Mouse (Mus musculus) ES-E14 (cell line): ENCODE results near the gene Pacsin3. TPM values are rescaled to one million over a fixed set of nuclear protein-coding genes. Genes with fewer than 3 reads are reported as not detected.
A peak's percentile ranks its signal among the peaks of the same experiment; 100 is the strongest.
"Not testable (repeated sequence)": the region's sequence is repeated elsewhere in the genome, so short reads cannot be mapped to it uniquely, and the experiment has no call there.

ENCODE experiments used
- DNase-seq: peaks from one replicate; pipeline ENCODE4 v3.0.0-alpha.2; 2013; ENCODE audit warnings: low read depth, low spot score
- H3K27ac ChIP-seq: 2 replicates; pipeline ENCODE4 v1.5.1; 2012; ENCODE audit warnings: low read depth, mild to moderate bottlenecking, low read length, moderate library complexity, mixed read lengths; ENCODE audit not compliant: poor library complexity, insufficient read depth, severe bottlenecking
- H3K36me3 ChIP-seq: 2 replicates; pipeline ENCODE4 v1.6.1; 2012; ENCODE audit warnings: mild to moderate bottlenecking, low read length, moderate library complexity, mixed read lengths; ENCODE audit not compliant: control insufficient read depth, poor library complexity, insufficient read depth, severe bottlenecking
- H3K4me1 ChIP-seq, 2 experiments: fragments of 150-350 bp in 1 of 2; sonication (generic) in 1 of 2; 2 replicates each; pipeline ENCODE4 v1.6.1; 2012; ENCODE audit warnings: low read length in 2 of 2, mild to moderate bottlenecking in 1 of 2, mixed read lengths in 1 of 2; ENCODE audit not compliant: control insufficient read depth in 2 of 2, insufficient read depth in 2 of 2, poor library complexity in 1 of 2
- H3K4me3 ChIP-seq, 2 experiments: fragments of 150-350 bp in 1 of 2; sonication (generic) in 1 of 2; 2 replicates each; pipeline ENCODE4 v1.5.1; 2012; ENCODE audit warnings: low read length in 2 of 2, low read depth in 1 of 2, mild to moderate bottlenecking in 1 of 2, mixed read lengths in 1 of 2; ENCODE audit not compliant: insufficient read depth in 1 of 2, poor library complexity in 1 of 2, severe bottlenecking in 1 of 2
- H3K9ac ChIP-seq: 2 replicates; pipeline ENCODE4 v1.6.1; 2012; ENCODE audit warnings: low read depth, mild to moderate bottlenecking, low read length, mixed read lengths; ENCODE audit not compliant: poor library complexity, insufficient read depth, severe bottlenecking
- H3K9me3 ChIP-seq: fragments of 150-350 bp; sonication (generic); 2 replicates; pipeline ENCODE4 v1.6.1; 2012; ENCODE audit warnings: low read depth, mild to moderate bottlenecking, low read length; ENCODE audit not compliant: control insufficient read depth, insufficient read depth
- CHD2 ChIP-seq: IDR thresholded peaks from 2 replicates; pipeline ENCODE4 v1.6.1; 2014; ENCODE audit warnings: mild to moderate bottlenecking, low read depth, low read length, inconsistent platforms
- HCFC1 ChIP-seq: IDR thresholded peaks from 2 replicates; pipeline ENCODE4 v1.6.1; 2012; ENCODE audit warnings: low read length, inconsistent platforms, borderline replicate concordance; ENCODE audit not compliant: insufficient read depth
- MAFK ChIP-seq: IDR thresholded peaks from 2 replicates; pipeline ENCODE4 v1.6.1; 2014; ENCODE audit warnings: mild to moderate bottlenecking, low read depth, low read length, inconsistent platforms; ENCODE audit not compliant: insufficient read depth
- ZC3H11A ChIP-seq: IDR thresholded peaks from 2 replicates; pipeline ENCODE4 v1.6.1; 2012; ENCODE audit warnings: low read depth, mild to moderate bottlenecking, inconsistent platforms, low read length, borderline replicate concordance
- ZNF384 ChIP-seq: IDR thresholded peaks from 2 replicates; pipeline ENCODE4 v1.6.1; 2012; ENCODE audit warnings: low read depth, low read length, inconsistent platforms
- in situ Hi-C, 2 experiments: fragments of 600-800 bp; cut with MboI; formaldehyde crosslinking; loops; one replicate each; pipeline ENCODE4 v1.15.1; 2025; ENCODE audit warnings: low sequenced_read_pairs in 2 of 2, inconsistent platforms in 1 of 2; ENCODE audit not compliant: unreplicated experiment in 2 of 2
- total RNA-seq: library from RNA; depleted of rRNA; stranded (reverse); fragments of 300-350 nt; gene quantifications from 2 replicates; pipeline ENCODE4 v1.2.3, GENCODE M21; 2012

The Pacsin3 gene
- total RNA-seq, 1 experiment = 11.1 TPM

- Histone ChIP-seq H3K36me3 (no peaks in the 10 kb centered on the region), H3K9me3 (no peaks in the 10 kb centered on the region), H3K4me1 (peaks cover 0 to 2% of the 10 kb centered on the region in 2 experiments; a peak in 1 of 4 replicates), H3K27ac (no peak overlapping the region), H3K4me3 (no peak overlapping the region), H3K9ac (no peak overlapping the region)
- in situ Hi-C loops = no loop called here
- no peak for DNase-seq
- no peak for TF ChIP-seq HCFC1
- no peak for TF ChIP-seq MAFK
- TF ChIP-seq ZNF384 = no peak
- no peak for TF ChIP-seq CHD2
- no peak for TF ChIP-seq ZC3H11A
These were observed 32.1 kb upstream of the Pacsin3 start for GRCm38 (mm10) chr2:91223614-91224013.

GRCm38 (mm10) chr2:91229735-91230134 is 26.0 kb upstream of the Pacsin3 start:
- H3K9ac ChIP-seq = no peak overlapping the region
- peaks cover 2% of the 10 kb centered on the region; the same call in 1 of the 2 replicates for H3K36me3 ChIP-seq
- DNase-seq = no peak
- no peaks in the 10 kb centered on the region for H3K4me1 ChIP-seq
- in situ Hi-C loops = loop anchor here in 1 of 2 experiments (10.0 kb wide), 1 partner anchor 115 kb away; the partner anchor contains the start of gene Mybpc3
- TF ChIP-seq CHD2 (no peak), MAFK (no peak), ZC3H11A (no peak), HCFC1 (no peak), ZNF384 (no peak)
- H3K27ac ChIP-seq = no peak overlapping the region
- no peak overlapping the region for H3K4me3 ChIP-seq
- H3K9me3 ChIP-seq = no peaks in the 10 kb centered on the region

GRCm38 (mm10) chr2:91236601-91237510 is 18.9 kb upstream of the Pacsin3 start, which contains the start of gene Ddb2:
TSS of gene Ddb2 (minus strand) at chr2:91236982.
- peak; percentile 92 for DNase-seq
- peak within 1 kb of the TSS; percentile 91; the same call in 1 of the 2 replicates for H3K27ac ChIP-seq
- H3K4me3 ChIP-seq = peak within 1 kb of the TSS; percentile 71 to 90
- peak within 1 kb of the TSS; percentile 72 for H3K9ac ChIP-seq
- no peaks in the 10 kb centered on the region for H3K9me3 ChIP-seq
- peaks cover 2% of the 10 kb centered on the region; the same call in 1 of the 2 replicates for H3K36me3 ChIP-seq
- in situ Hi-C loops = loop anchor here in 1 of 2 experiments (10.0 kb wide), 1 partner anchor 122 kb away; the partner anchor contains the start of gene Mybpc3
- H3K4me1 ChIP-seq = no peaks in the 10 kb centered on the region
- no peak for TF ChIP-seq MAFK
- TF ChIP-seq HCFC1 = no peak; the same call in 1 of the 2 replicates
- no peak for TF ChIP-seq ZC3H11A
- TF ChIP-seq CHD2 = no peak
- TF ChIP-seq ZNF384 = no peak

DNA sequence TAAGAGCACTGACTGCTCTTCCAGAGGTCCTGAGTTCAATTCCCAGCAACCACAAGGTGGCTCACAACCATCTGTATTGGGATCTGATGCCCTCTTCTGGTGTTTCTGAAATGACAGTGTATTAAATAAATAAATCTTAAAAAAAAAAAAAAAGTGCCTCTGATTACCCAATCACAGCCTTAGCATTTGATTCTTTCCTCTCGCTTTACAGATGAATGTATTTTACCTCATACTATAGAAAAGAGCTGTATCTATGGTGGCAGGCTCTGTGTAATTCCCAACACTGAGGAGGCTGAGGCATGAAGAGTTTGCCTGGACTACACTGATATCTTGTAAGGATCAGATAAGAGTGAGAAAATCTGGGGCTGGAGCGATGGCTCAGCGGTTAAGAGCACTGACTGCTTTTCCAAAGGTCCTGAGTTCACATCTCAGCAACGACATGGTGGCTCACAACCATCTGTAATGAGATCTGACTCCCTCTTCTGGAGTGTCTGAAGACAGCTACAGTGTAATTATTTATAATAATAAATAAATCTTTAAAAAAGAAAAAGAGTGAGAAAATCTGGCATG is 18.2 kb upstream of the Pacsin3 start:
- H3K27ac ChIP-seq, DNase-seq, H3K4me1 ChIP-seq, H3K36me3 ChIP-seq, H3K9me3 ChIP-seq: not testable (repeated sequence)
- H3K4me3 ChIP-seq = peak overlapping the region; percentile 71 to 81
- in situ Hi-C loops = loop anchor here in 1 of 2 experiments (10.0 kb wide), 1 partner anchor 123 kb away; the partner anchor contains the start of gene Mybpc3
- TF ChIP-seq ZNF384 = peak; percentile 94
- peak overlapping the region; percentile 43; the same call in 1 of the 2 replicates for H3K9ac ChIP-seq
